Mouse (Mus musculus) heart, adult 2 months (tissue): ENCODE measurements around the gene Arhgap19. TPM values are rescaled to one million over a fixed set of nuclear protein-coding genes. Genes with fewer than 3 reads are reported as not detected.

ENCODE experiments used
- DNase-seq, 2 experiments: peaks; one replicate each; pipeline ENCODE4 v3.0.0; 2021
- H3K27ac ChIP-seq: fragments of 200-600 bp; 2 replicates; pipeline ENCODE4 v1.8.1; 2022
- H3K27me3 ChIP-seq: fragments of 200-500 bp; 2 replicates; pipeline ENCODE4 v1.6.1; 2012; ENCODE audit warnings: mild to moderate bottlenecking, low read length, inconsistent platforms, mixed read lengths; ENCODE audit not compliant: control insufficient read depth, insufficient read depth
- H3K36me3 ChIP-seq: fragments of 200-500 bp; 2 replicates; pipeline ENCODE4 v1.6.1; 2012; ENCODE audit warnings: low read length, inconsistent platforms; ENCODE audit not compliant: control insufficient read depth, insufficient read depth
- H3K4me1 ChIP-seq: fragments of 200-500 bp; 2 replicates; pipeline ENCODE4 v1.6.1; 2011; ENCODE audit warnings: low read length; ENCODE audit not compliant: control insufficient read depth, insufficient read depth
- H3K4me3 ChIP-seq: fragments of 200-600 bp; 2 replicates; pipeline ENCODE4 v1.8.1; 2022
- H3K79me2 ChIP-seq: fragments of 200-500 bp; replicated peaks from 2 replicates; pipeline ENCODE4 v1.6.1; 2012; ENCODE audit warnings: mild to moderate bottlenecking, inconsistent platforms, low read length, moderate library complexity, mixed read lengths; ENCODE audit not compliant: control insufficient read depth, insufficient read depth
- H3K9ac ChIP-seq: fragments of 200-500 bp; 2 replicates; pipeline ENCODE4 v1.6.1; 2012; ENCODE audit warnings: low read depth, mild to moderate bottlenecking, control low read depth, inconsistent platforms, low read length, mixed read lengths
- CTCF ChIP-seq: fragments of 200-600 bp; IDR thresholded peaks from 2 replicates; pipeline ENCODE4 v1.8.1; 2022; ENCODE audit warnings: antibody characterized with exemption, mild to moderate bottlenecking, moderate library complexity
- EP300 ChIP-seq: fragments of 200-500 bp; IDR thresholded peaks from 2 replicates; pipeline ENCODE4 v1.6.1; 2011; ENCODE audit warnings: low read depth, low read length, control low read depth; ENCODE audit not compliant: insufficient read depth
- POLR2A ChIP-seq: fragments of 200-500 bp; IDR thresholded peaks from 2 replicates; pipeline ENCODE4 v1.6.1; 2011; ENCODE audit warnings: mild to moderate bottlenecking, low read depth, low read length, control low read depth; ENCODE audit not compliant: insufficient read depth
- WGBS: fragments of 180-500 bp; shearing (Covaris S2); methylation state at CpG from one replicate; pipeline ENCODE4 v1.1.7; 2018; 5-methylcytosine and 5-hydroxymethylcytosine counted together
- intact Hi-C: fragments of 180-260 bp; cut with DNase I; formaldehyde crosslinking; loops from one replicate; pipeline ENCODE4 v1.15.1; 2025
- polyA plus RNA-seq: library from polyadenylated mRNA; depleted of rRNA; stranded (reverse); fragments of >200 nt; gene quantifications from 2 replicates; pipeline ENCODE4 v1.2.3, GENCODE M21; 2012; rRNA removed
- total RNA-seq, 2 experiments: library from RNA; stranded (reverse); gene quantifications; 2 replicates each; pipeline ENCODE4 v1.2.3; 2021

Gene Arhgap19
- total and polyA plus RNA-seq, 3 experiments = 1.4 to 2.0 (median 1.7) TPM

DNA sequence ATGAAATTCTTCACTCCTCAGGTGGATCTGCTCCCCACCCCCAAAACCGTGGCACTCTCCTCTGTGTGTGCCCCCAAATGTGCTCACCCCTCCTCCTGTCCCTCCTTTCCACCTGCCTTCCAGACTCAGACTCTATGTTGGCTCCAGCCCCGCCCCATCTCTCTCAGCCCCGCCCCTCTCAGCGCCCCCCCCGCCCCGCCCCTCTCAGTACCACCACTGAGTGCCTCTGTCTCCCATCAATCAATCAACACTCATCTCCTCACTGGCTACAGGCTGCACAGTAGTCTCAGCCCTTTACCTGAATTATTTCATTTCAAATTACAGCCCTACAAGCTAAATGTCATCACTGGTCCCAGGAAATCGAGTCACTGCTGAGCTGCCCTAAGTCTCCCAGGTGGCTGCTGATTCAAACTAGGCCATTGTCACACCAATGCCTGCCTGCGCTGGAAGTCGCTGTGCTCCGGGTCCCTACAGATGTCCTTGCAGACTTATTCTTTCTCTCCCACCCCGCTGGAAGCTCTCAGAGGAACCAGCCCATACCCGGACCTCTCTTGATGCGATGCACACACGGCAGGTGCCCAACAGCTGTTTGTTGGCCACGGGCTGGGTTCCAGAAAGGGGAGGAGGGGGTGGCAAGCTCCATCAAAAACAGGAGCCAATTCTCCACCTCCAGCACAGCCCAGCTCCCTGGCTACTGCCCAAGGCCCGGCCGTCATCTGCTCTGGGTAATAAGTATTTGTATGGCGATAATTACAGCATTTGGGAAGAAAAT lies 64.0 kb downstream of the Arhgap19 start:
- intact Hi-C loops = no loop called here
- Histone ChIP-seq H3K27ac (no peak overlapping the region), H3K36me3 (no peaks in the 10 kb centered on the region), H3K27me3 (peaks cover 3% of the 10 kb centered on the region; the same call in 1 of the 2 replicates), H3K79me2 (no peaks in the 10 kb centered on the region), H3K4me3 (no peak overlapping the region), H3K4me1 (no peaks in the 10 kb centered on the region), H3K9ac (no peak overlapping the region)
- WGBS = 5% methylated on average over 18 of the region's 18 CpGs
- no peak for DNase-seq
- no peak for TF ChIP-seq CTCF
- no peak for TF ChIP-seq POLR2A
- no peak for TF ChIP-seq EP300

DNA sequence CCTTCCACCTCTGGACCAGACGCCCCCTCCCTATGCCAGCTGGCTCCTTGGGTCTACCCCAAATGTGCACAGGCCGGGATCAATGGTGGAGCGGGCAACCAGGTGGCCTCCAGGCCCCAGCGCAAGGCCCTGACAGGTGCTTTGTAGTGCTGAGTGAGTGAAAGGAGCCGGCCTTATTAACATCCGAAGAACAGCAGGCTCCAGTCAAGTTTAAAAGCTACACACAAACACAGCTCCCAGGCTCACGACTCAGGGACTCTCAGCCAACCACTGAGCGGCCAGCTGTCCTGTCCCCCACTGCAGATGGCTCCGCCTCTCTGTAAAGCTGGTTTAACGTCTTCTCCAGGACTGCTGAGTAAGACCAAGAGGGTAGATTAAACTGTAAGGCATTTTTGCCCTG lies 67.2 kb downstream of the Arhgap19 start:
- WGBS = 37% methylated on average over 10 of the region's 10 CpGs
- TF ChIP-seq POLR2A = no peak
- TF ChIP-seq CTCF = no peak
- no peak for TF ChIP-seq EP300
- intact Hi-C loops = no loop called here
- H3K4me1 ChIP-seq = no peaks in the 10 kb centered on the region
- no peak overlapping the region for H3K4me3 ChIP-seq
- no peaks in the 10 kb centered on the region for H3K79me2 ChIP-seq
- H3K27ac ChIP-seq = no peak overlapping the region
- H3K9ac ChIP-seq = no peak overlapping the region
- no peaks in the 10 kb centered on the region for H3K36me3 ChIP-seq
- DNase-seq = no peak
- H3K27me3 ChIP-seq = 0 out of 2 replicates have a peak, but pooled peaks cover 3% of the 10 kb centered on the region

DNA sequence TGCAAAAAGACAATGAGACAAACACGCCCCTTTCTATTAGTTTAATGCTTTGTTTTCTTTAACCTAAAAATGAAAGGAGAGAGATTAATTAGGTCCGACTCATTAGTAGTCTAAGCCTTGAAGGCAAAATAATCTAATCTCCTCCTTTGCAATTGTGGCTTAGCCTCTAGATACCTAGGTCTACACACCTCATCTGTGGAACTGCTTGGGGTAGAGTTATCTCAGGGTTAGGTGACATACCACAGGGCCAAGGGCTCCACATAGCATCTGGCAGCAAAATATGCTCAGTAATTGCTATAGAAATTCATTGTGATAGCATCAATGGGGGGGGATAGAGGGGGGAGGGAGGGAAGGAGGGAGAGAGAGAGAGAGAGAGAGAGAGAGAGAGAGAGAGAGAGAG lies 76.4 kb downstream of the Arhgap19 start:
- Histone ChIP-seq H3K27ac (no peak overlapping the region), H3K36me3 (no peaks in the 10 kb centered on the region), H3K9ac (no peak overlapping the region), H3K79me2 (no peaks in the 10 kb centered on the region), H3K4me1 (no peaks in the 10 kb centered on the region), H3K27me3 (no peaks in the 10 kb centered on the region), H3K4me3 (no peak overlapping the region)
- TF ChIP-seq POLR2A (no peak), CTCF (no peak), EP300 (no peak)
- WGBS = 68% methylated on average over 2 of the region's 2 CpGs
- intact Hi-C loops = no loop called here
- no peak for DNase-seq

DNA sequence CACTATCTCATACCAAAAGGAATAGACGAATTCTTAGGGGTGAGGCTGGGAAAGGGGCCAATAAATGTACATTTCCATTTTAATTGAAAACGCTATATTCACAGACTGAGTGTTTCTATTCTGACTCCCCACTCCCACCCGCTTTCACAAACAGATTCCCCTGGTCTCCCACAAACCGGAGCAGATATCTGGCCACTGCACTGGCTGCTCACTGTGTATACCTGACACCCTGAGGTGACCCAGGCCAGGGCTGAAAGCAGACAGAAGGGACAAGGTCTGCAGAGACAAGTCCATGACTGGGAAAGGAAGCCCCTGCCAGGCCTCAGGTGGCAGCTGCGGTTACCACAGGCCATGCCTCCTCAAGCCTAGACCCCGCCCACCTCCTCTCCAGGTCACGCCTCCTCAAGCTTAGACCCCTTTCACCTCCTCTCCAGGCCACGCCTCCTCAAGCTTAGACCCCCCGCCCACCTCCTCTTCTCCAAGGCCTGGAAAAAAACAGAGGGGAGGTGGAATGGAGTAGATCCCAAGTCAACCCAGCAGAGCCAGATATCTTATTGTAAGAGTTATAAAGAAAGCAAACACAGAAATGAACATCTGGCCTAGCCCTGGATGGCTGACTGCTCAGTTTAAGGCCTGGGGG lies 76.9 kb downstream of the Arhgap19 start:
- Histone ChIP-seq H3K9ac (no peak overlapping the region), H3K4me3 (no peak overlapping the region), H3K79me2 (no peaks in the 10 kb centered on the region), H3K27me3 (no peaks in the 10 kb centered on the region), H3K27ac (no peak overlapping the region), H3K36me3 (no peaks in the 10 kb centered on the region), H3K4me1 (no peaks in the 10 kb centered on the region)
- WGBS = 43% methylated on average over 9 of the region's 9 CpGs
- TF ChIP-seq POLR2A = no peak
- no peak for TF ChIP-seq CTCF
- TF ChIP-seq EP300 = no peak
- no peak for DNase-seq
- intact Hi-C loops = no loop called here

DNA sequence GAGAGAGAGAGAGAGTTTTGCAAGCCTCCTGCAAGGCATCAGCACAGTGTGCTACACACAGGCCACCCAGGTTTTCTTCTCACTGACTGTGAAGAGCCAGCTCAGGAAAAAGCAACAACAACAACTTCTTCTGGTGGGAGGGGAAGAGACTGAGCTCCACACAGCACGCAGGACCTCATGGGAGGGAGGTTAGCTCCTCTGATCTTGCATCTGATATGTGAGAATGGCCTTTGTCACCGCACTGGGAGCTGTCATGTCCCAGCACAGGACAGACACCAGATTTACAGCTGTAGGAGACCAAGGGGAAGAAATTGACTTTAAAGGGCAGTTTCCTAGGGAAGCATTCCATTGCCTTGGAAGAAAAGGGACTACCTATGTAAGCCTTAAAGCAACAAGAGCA lies 78.5 kb downstream of the Arhgap19 start:
- no peak overlapping the region for H3K27ac ChIP-seq
- DNase-seq = no peak
- H3K4me1 ChIP-seq = no peaks in the 10 kb centered on the region
- H3K4me3 ChIP-seq = no peak overlapping the region
- TF ChIP-seq EP300 = no peak
- no peak for TF ChIP-seq CTCF
- no peak for TF ChIP-seq POLR2A
- intact Hi-C loops = no loop called here
- H3K79me2 ChIP-seq = no peaks in the 10 kb centered on the region
- no peaks in the 10 kb centered on the region for H3K27me3 ChIP-seq
- H3K36me3 ChIP-seq = no peaks in the 10 kb centered on the region
- WGBS = 17% methylated on average over 2 of the region's 2 CpGs
- no peak overlapping the region for H3K9ac ChIP-seq

DNA sequence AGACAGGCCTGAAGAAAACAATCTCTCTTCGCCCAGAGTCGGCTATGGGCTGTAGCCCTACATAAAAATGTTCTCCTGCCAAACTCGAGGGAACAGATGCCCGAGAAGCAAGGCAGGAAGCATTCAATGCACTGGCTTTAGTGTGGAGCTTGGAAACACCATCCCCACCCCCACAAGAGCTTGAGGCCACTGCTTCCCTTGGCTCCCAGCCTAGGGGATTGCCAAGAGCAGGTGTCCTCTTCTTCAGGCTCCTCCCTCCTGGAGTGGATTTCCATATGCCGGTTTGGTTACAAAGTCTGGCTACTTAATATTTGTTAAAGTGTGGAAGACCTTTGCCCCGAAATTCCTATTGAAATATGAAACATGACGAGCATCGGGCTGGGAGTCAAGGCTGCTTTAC lies 82.4 kb downstream of the Arhgap19 start:
- WGBS = 63% methylated on average over 8 of the region's 8 CpGs
- intact Hi-C loops = no loop called here
- no peak for TF ChIP-seq POLR2A
- TF ChIP-seq CTCF = no peak
- no peak for TF ChIP-seq EP300
- no peak for DNase-seq
- Histone ChIP-seq H3K4me1 (no peaks in the 10 kb centered on the region), H3K9ac (no peak overlapping the region), H3K27ac (no peak overlapping the region), H3K79me2 (no peaks in the 10 kb centered on the region), H3K36me3 (no peaks in the 10 kb centered on the region), H3K27me3 (no peaks in the 10 kb centered on the region), H3K4me3 (no peak overlapping the region)

Other genes with a start within 250 kb of the Arhgap19 start
- gene Gm340, start 219.7 kb downstream of the Arhgap19 start, total RNA-seq = 1 to 10 TPM; 8.8 to 9.9 TPM
- gene Gm340, start 219.7 kb downstream of the Arhgap19 start, polyA plus RNA-seq = 0.68 and 1.4 TPM in 2 replicates
- gene Slit1, start 58.4 kb downstream of the Arhgap19 start, total RNA-seq = under 1 TPM; 0.05 to 0.07 TPM
- 0.03 and 0.06 TPM in 2 replicates for gene Slit1, start 58.4 kb downstream of the Arhgap19 start, polyA plus RNA-seq
- 1 to 10 TPM; 2.5 to 3.9 TPM for gene Frat1, start 27.9 kb upstream of the Arhgap19 start, total RNA-seq
- gene Frat1, start 27.9 kb upstream of the Arhgap19 start, polyA plus RNA-seq = 1.3 TPM in 2 replicates
- gene Frat2, start 46.1 kb upstream of the Arhgap19 start, total RNA-seq = 1 to 10 TPM; 2.7 to 4.9 TPM
- gene Frat2, start 46.1 kb upstream of the Arhgap19 start, polyA plus RNA-seq = 1.4 and 1.7 TPM in 2 replicates
- 10 to 100 TPM; 13.7 to 17.4 TPM for gene Rrp12, start 94.1 kb upstream of the Arhgap19 start, total RNA-seq
- gene Rrp12, start 94.1 kb upstream of the Arhgap19 start, polyA plus RNA-seq = 6.6 and 6.9 TPM in 2 replicates
- 100 to 1,000 TPM; 122 to 135 TPM for gene Pgam1, start 109.9 kb upstream of the Arhgap19 start, total RNA-seq
- 111 and 162 TPM in 2 replicates for gene Pgam1, start 109.9 kb upstream of the Arhgap19 start, polyA plus RNA-seq
- 10 to 100 TPM; 13.2 to 13.9 TPM for gene Exosc1, start 131.4 kb upstream of the Arhgap19 start, total RNA-seq
- gene Exosc1, start 131.4 kb upstream of the Arhgap19 start, polyA plus RNA-seq = 9.8 and 9.9 TPM in 2 replicates
- 10 to 100 TPM; 12.3 to 14.6 TPM for gene Zdhhc16, start 131.4 kb upstream of the Arhgap19 start, total RNA-seq
- gene Zdhhc16, start 131.4 kb upstream of the Arhgap19 start, polyA plus RNA-seq = 40.3 and 53.3 TPM in 2 replicates
- 10 to 100 TPM; 14.2 to 17.9 TPM for gene Mms19, start 179.1 kb upstream of the Arhgap19 start, total RNA-seq
- gene Mms19, start 179.1 kb upstream of the Arhgap19 start, polyA plus RNA-seq = 35.4 and 48.4 TPM in 2 replicates
- 10 to 100 TPM; 21.4 to 22.7 TPM for gene Ubtd1, start 179.7 kb upstream of the Arhgap19 start, total RNA-seq
- gene Ubtd1, start 179.7 kb upstream of the Arhgap19 start, polyA plus RNA-seq = 27.3 and 37.3 TPM in 2 replicates
- under 1 TPM; 0.20 to 0.42 TPM for gene Ankrd2, start 234.0 kb upstream of the Arhgap19 start, total RNA-seq
- gene Ankrd2, start 234.0 kb upstream of the Arhgap19 start, polyA plus RNA-seq = not detected in 2 replicates
- 1 to 10 TPM; 1.6 to 2.3 TPM for gene Hoga1, start 243.6 kb upstream of the Arhgap19 start, total RNA-seq
- gene Hoga1, start 243.6 kb upstream of the Arhgap19 start, polyA plus RNA-seq = 0.85 and 1.4 TPM in 2 replicates